Mouse (Mus musculus): ENCODE results near the gene Pkp4.

DNA sequence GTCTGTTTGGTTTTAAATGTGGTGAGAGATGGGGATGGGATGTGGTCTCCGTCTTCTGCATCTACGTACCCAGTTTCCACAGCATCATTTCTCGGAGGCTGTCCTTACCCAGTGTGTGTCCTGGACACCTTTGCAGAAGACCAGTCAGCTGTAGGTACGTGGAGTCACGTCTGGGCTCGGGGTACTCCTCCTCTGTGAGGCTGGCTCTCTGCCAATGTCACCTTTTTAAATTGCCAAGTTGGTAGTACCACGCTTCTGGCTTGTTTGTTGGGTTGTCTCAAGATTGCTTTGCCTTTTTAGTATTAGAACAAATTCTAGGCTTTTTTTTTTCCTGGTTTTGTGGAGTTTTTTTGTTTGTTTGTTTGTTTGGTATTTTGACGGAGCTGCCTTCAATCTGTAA lies 30.8 kb upstream of the Pkp4 start:
- TF ChIP-seq ZC3H11A (IDR thresholded peaks at IDR 0.05; ENCODE audit: borderline replicate concordance, low read depth, low read length), result no peak
- no peak for TF ChIP-seq CHD2 (IDR thresholded peaks at IDR 0.05; ENCODE audit: low read depth, low read length)
- no peak for TF ChIP-seq HCFC1 (IDR thresholded peaks at IDR 0.05; ENCODE audit: borderline replicate concordance, insufficient read depth, low read length)
- no peak for TF ChIP-seq MAFK (IDR thresholded peaks at IDR 0.05; ENCODE audit: insufficient read depth, low read depth, low read length)

All from ES-E14 (cell line).